Mouse (Mus musculus) cerebral cortex, adult 2 months (tissue): ENCODE results near the gene Snrpg.

Source experiments
- whole genome bisulfite sequencing: fragments of 180-500 bp; shearing (Covaris S2); methylation state at CpG from one replicate; pipeline ENCODE4 v1.1.7; 2018; 5-methylcytosine and 5-hydroxymethylcytosine counted together

Snrpg gene

GRCm38 (mm10) chr6:86370764-86371339, at the start of gene Snrpg:
Snrpg (plus strand) TSS chr6:86371304.
- 10% methylated on average over 15 of the region's 15 CpGs for WGBS

GRCm38 (mm10) chr6:86322031-86322563, 49.0 kb upstream of the Snrpg start:
- 46% methylated on average over 5 of the region's 5 CpGs for WGBS

- WGBS = 93% methylated on average over 9 of the region's 9 CpGs
Measured at GRCm38 (mm10) chr6:86322991-86323390, 48.1 kb upstream of the Snrpg start.

GRCm38 (mm10) chr6:86324400-86324799, 46.7 kb upstream of the Snrpg start:
- WGBS = 67% methylated on average over 3 of the region's 3 CpGs

GRCm38 (mm10) chr6:86325646-86326045, 45.5 kb upstream of the Snrpg start:
- WGBS = 79% methylated on average over 5 of the region's 5 CpGs

- 77% methylated on average over 18 of the region's 18 CpGs for WGBS
Measured at GRCm38 (mm10) chr6:86326866-86327265, 44.2 kb upstream of the Snrpg start.

- 69% methylated on average over 3 of the region's 3 CpGs for WGBS
Measured at GRCm38 (mm10) chr6:86328369-86328768, 42.7 kb upstream of the Snrpg start.

GRCm38 (mm10) chr6:86329943-86330342, 41.2 kb upstream of the Snrpg start:
- WGBS = 93% methylated on average over 6 of the region's 6 CpGs

- WGBS = 62% methylated on average over 11 of the region's 11 CpGs
Measured at GRCm38 (mm10) chr6:86335121-86335849, 35.8 kb upstream of the Snrpg start.

GRCm38 (mm10) chr6:86335860-86336259, 35.2 kb upstream of the Snrpg start:
- WGBS = 80% methylated on average over 5 of the region's 5 CpGs

GRCm38 (mm10) chr6:86336340-86336739, 34.8 kb upstream of the Snrpg start:
- WGBS = 96% methylated on average over 4 of the region's 4 CpGs

GRCm38 (mm10) chr6:86343656-86344055, 27.4 kb upstream of the Snrpg start:
- 7% methylated on average over 7 of the region's 7 CpGs for WGBS

GRCm38 (mm10) chr6:86346063-86346462, 25.0 kb upstream of the Snrpg start:
- 76% methylated on average over 2 of the region's 2 CpGs for WGBS

GRCm38 (mm10) chr6:86349257-86349656, 21.8 kb upstream of the Snrpg start:
- WGBS = 50% methylated on average over 7 of the region's 7 CpGs

- WGBS = 86% methylated on average over 3 of the region's 3 CpGs
Measured at GRCm38 (mm10) chr6:86354948-86355347, 16.2 kb upstream of the Snrpg start.

GRCm38 (mm10) chr6:86356956-86357355, 14.1 kb upstream of the Snrpg start:
- WGBS = 62% methylated on average over 9 of the region's 9 CpGs

GRCm38 (mm10) chr6:86360691-86361090, 10.4 kb upstream of the Snrpg start:
- WGBS = 80% methylated on average over 7 of the region's 7 CpGs

GRCm38 (mm10) chr6:86361373-86361772, 9.7 kb upstream of the Snrpg start:
- WGBS = 90% methylated on average over 7 of the region's 7 CpGs

- WGBS = under 1% methylated on average over 17 of the region's 17 CpGs
Measured at GRCm38 (mm10) chr6:86364442-86365141, 6.5 kb upstream of the Snrpg start.

- under 1% methylated on average over 76 of the region's 76 CpGs for WGBS
Measured at GRCm38 (mm10) chr6:86365371-86366124, 5.6 kb upstream of the Snrpg start, which contains the start of gene Fam136a. Fam136a (plus strand) TSS chr6:86365646.

- WGBS = 23% methylated on average over 25 of the region's 25 CpGs
Measured at GRCm38 (mm10) chr6:86366125-86366852, 4.8 kb upstream of the Snrpg start.
